10 mouse cellular contexts compared by ENCODE assay signal in genomic region chr4:110119438-110119837, GRCm38 (mm10).
DNase-seq lines count a peak whose midpoint lies in the region; ATAC-seq lines count a peak whose summit lies in the region.
"Had no signal": no experiment of that assay in that cellular context is flagged by ENCODE, and none has a peak within 500 bp of the region (broad histone marks: within the 10 kb centered on the region; RNA-seq: fewer than 3 reads in every experiment).

No protein-coding gene starts in this region.

- intact Hi-C loops in left cerebral cortex, postnatal 36 days (cut with DNase I), result no loop called here

- no peak overlapping the region for H3K27ac ChIP-seq in intestine, embryonic 14.5 days (ENCODE audit: low read depth)
- no peak overlapping the region for H3K27ac ChIP-seq in intestine, embryonic 16.5 days (ENCODE audit: low read length)
- H3K27ac ChIP-seq in limb, embryonic 11.5 days (replicated peaks; ENCODE audit: low read depth, low read length), result no peak overlapping the region
- H3K27ac ChIP-seq: layer of hippocampus, adult 2 months had no signal

- 9% methylated on average over 9 of the region's 9 CpGs for WGBS in intestine, embryonic 14.5 days
- 21% methylated on average over 9 of the region's 9 CpGs for WGBS in intestine, embryonic 16.5 days
- 17% methylated on average over 9 of the region's 9 CpGs for WGBS in limb, embryonic 11.5 days

- H3K4me3 ChIP-seq in intestine, embryonic 14.5 days (ENCODE audit: low read depth, low read length), result no peak overlapping the region
- H3K4me3 ChIP-seq in intestine, embryonic 16.5 days (ENCODE audit: low read length), result no peak overlapping the region
- H3K4me3 ChIP-seq in limb, embryonic 11.5 days (ENCODE audit: low read depth, low read length), result no peak overlapping the region
- H3K4me3 ChIP-seq: layer of hippocampus, adult 2 months had no signal

- H3K9ac ChIP-seq in intestine, embryonic 14.5 days (ENCODE audit: low read length), result no peak overlapping the region
- no peak overlapping the region for H3K9ac ChIP-seq in intestine, embryonic 16.5 days (ENCODE audit: low read depth, low read length)
- no peak overlapping the region for H3K9ac ChIP-seq in limb, embryonic 11.5 days (ENCODE audit: low read length)

- DNase-seq in intestine, embryonic 14.5 days (ENCODE audit: low spot score), result peak; percentile 80
- peak; percentile 33 for DNase-seq in ES-CJ7 (ENCODE audit: low read depth, low spot score)
- peak; percentile 62 for DNase-seq in embryo, embryonic 11.5 days (ENCODE audit: low read depth, low spot score)
- DNase-seq in limb, embryonic 11.5 days (ENCODE audit: low spot score), result peak; percentile 82
- DNase-seq in layer of hippocampus, adult 11-12 months (ENCODE audit: low spot score), result no peak
- DNase-seq in left cerebral cortex, postnatal 36 days (ENCODE audit: low spot score in 2 of 2), result no peak

- no peaks in the 10 kb centered on the region; the same call in 1 of the 2 replicates for H3K4me1 ChIP-seq in intestine, embryonic 14.5 days (replicated peaks; ENCODE audit: control insufficient read depth, insufficient read depth, low read length)
- H3K4me1 ChIP-seq in intestine, embryonic 16.5 days (ENCODE audit: control insufficient read depth, insufficient read depth, low read length), result no peaks in the 10 kb centered on the region
- peaks cover 13% of the 10 kb centered on the region for H3K4me1 ChIP-seq in limb, embryonic 11.5 days (ENCODE audit: control insufficient read depth, insufficient read depth, low read length)

- H3K27me3 ChIP-seq in intestine, embryonic 14.5 days (replicated peaks; ENCODE audit: control insufficient read depth, insufficient read depth, low read length), result no peaks in the 10 kb centered on the region
- no peaks in the 10 kb centered on the region for H3K27me3 ChIP-seq in intestine, embryonic 16.5 days (replicated peaks; ENCODE audit: control insufficient read depth, insufficient read depth, low read length)
- no peaks in the 10 kb centered on the region for H3K27me3 ChIP-seq in limb, embryonic 11.5 days (ENCODE audit: control insufficient read depth, insufficient read depth, low read length)

- ATAC-seq in intestine, embryonic 14.5 days (replicated peaks; ENCODE audit: low FRiP score, low TSS enrichment, low read depth), result peak; percentile 53; the same call in 1 of the 2 replicates
- ATAC-seq in intestine, embryonic 16.5 days, result no peak
- ATAC-seq in limb, embryonic 11.5 days (ENCODE audit: insufficient number of reproducible peaks, low FRiP score, low TSS enrichment, low read depth), result peak; percentile 44; the same call in 1 of the 2 replicates
- no peak for ATAC-seq in erythroid progenitor cell, adult 5-6 weeks (replicated peaks; ENCODE audit: low FRiP score, poor library complexity, severe bottlenecking)
- ATAC-seq: Patski had no signal

- H3K4me2 ChIP-seq in intestine, embryonic 14.5 days (ENCODE audit: low read length), result no peak overlapping the region
- no peak overlapping the region for H3K4me2 ChIP-seq in intestine, embryonic 16.5 days (ENCODE audit: low read depth, low read length)
- no peak overlapping the region for H3K4me2 ChIP-seq in limb, embryonic 11.5 days (ENCODE audit: low read depth, severe bottlenecking)

- no peaks in the 10 kb centered on the region for H3K9me3 ChIP-seq in intestine, embryonic 14.5 days (ENCODE audit: control insufficient read depth, low read length)
- H3K9me3 ChIP-seq in intestine, embryonic 16.5 days (ENCODE audit: control insufficient read depth, low read length), result no peaks in the 10 kb centered on the region
- H3K9me3 ChIP-seq in limb, embryonic 11.5 days (ENCODE audit: control insufficient read depth, low read length), result no peaks in the 10 kb centered on the region

- no peaks in the 10 kb centered on the region for H3K36me3 ChIP-seq in intestine, embryonic 14.5 days (ENCODE audit: control insufficient read depth, insufficient read depth, low read length)
- H3K36me3 ChIP-seq in intestine, embryonic 16.5 days (ENCODE audit: control insufficient read depth, insufficient read depth, low read length), result no peaks in the 10 kb centered on the region
- no peaks in the 10 kb centered on the region for H3K36me3 ChIP-seq in limb, embryonic 11.5 days (ENCODE audit: control insufficient read depth, insufficient read depth, low read length)

Comparison
In these comparisons a context has a peak if more than half of its experiments do, and no peak if none do; other contexts are left out.
1. ATAC-seq: peak in intestine, embryonic 14.5 days (single experiment) and limb, embryonic 11.5 days (single experiment); none in intestine, embryonic 16.5 days (single experiment) and erythroid progenitor cell, adult 5-6 weeks (single experiment).
2. DNase-seq: peak in intestine, embryonic 14.5 days (single experiment), ES-CJ7 (single experiment), embryo, embryonic 11.5 days (single experiment) and limb, embryonic 11.5 days (single experiment); none in layer of hippocampus, adult 11-12 months (single experiment) and left cerebral cortex, postnatal 36 days (0 of 2).